Mouse (Mus musculus): Measurements from ENCODE around the gene Tmem28. TPM values are rescaled to one million over a fixed set of nuclear protein-coding genes. Genes with fewer than 3 reads are reported as not detected.

Gene Tmem28
- polyA plus RNA-seq, 1 experiment from 2014 or later, result 2.0 TPM

- Histone ChIP-seq H3K9ac (ENCODE audit: low read length) (no peak overlapping the region), H3K36me3 (ENCODE audit: control insufficient read depth, insufficient read depth, low read length) (no peaks in the 10 kb centered on the region), H3K9me3 (replicated peaks; ENCODE audit: control insufficient read depth, low read length) (no peaks in the 10 kb centered on the region), H3K4me1 (ENCODE audit: control insufficient read depth, insufficient read depth, low read length) (no peaks in the 10 kb centered on the region), H3K4me2 (ENCODE audit: low read length) (no peak overlapping the region), H3K4me3 (ENCODE audit: low read depth, low read length) (no peak overlapping the region), H3K27ac (ENCODE audit: low read depth, low read length) (no peak overlapping the region), H3K27me3 (replicated peaks; ENCODE audit: control insufficient read depth, insufficient read depth, low read length) (no peaks in the 10 kb centered on the region)
- WGBS, result 82% methylated on average over 4 of the region's 4 CpGs
- DNase-seq (ENCODE audit: low spot score), result no peak
- ATAC-seq, result no peak
Observed at GRCm38 (mm10) chrX:99872228-99872627, 51.4 kb downstream of the Tmem28 start.

GRCm38 (mm10) chrX:99872632-99873201, 51.9 kb downstream of the Tmem28 start:
- 87% methylated on average over 3 of the region's 3 CpGs for WGBS
- Histone ChIP-seq H3K9ac (ENCODE audit: low read length) (no peak overlapping the region), H3K36me3 (ENCODE audit: control insufficient read depth, insufficient read depth, low read length) (no peaks in the 10 kb centered on the region), H3K4me3 (ENCODE audit: low read depth, low read length) (no peak overlapping the region), H3K27ac (ENCODE audit: low read depth, low read length) (no peak overlapping the region), H3K4me2 (ENCODE audit: low read length) (no peak overlapping the region), H3K9me3 (replicated peaks; ENCODE audit: control insufficient read depth, low read length) (no peaks in the 10 kb centered on the region), H3K27me3 (replicated peaks; ENCODE audit: control insufficient read depth, insufficient read depth, low read length) (no peaks in the 10 kb centered on the region), H3K4me1 (ENCODE audit: control insufficient read depth, insufficient read depth, low read length) (no peaks in the 10 kb centered on the region)
- ATAC-seq (no peak), DNase-seq (ENCODE audit: low spot score) (no peak)

GRCm38 (mm10) chrX:99873259-99873919, 52.6 kb downstream of the Tmem28 start:
- WGBS, result 68% methylated on average over 2 of the region's 2 CpGs
- Histone ChIP-seq H3K36me3 (ENCODE audit: control insufficient read depth, insufficient read depth, low read length) (no peaks in the 10 kb centered on the region), H3K27me3 (replicated peaks; ENCODE audit: control insufficient read depth, insufficient read depth, low read length) (no peaks in the 10 kb centered on the region), H3K9ac (ENCODE audit: low read length) (no peak overlapping the region), H3K4me3 (ENCODE audit: low read depth, low read length) (no peak overlapping the region), H3K4me1 (ENCODE audit: control insufficient read depth, insufficient read depth, low read length) (no peaks in the 10 kb centered on the region), H3K27ac (ENCODE audit: low read depth, low read length) (no peak overlapping the region), H3K9me3 (replicated peaks; ENCODE audit: control insufficient read depth, low read length) (no peaks in the 10 kb centered on the region), H3K4me2 (ENCODE audit: low read length) (no peak overlapping the region)
- ATAC-seq, result peak; percentile 23; the same call in 1 of the 2 replicates
- no peak for DNase-seq (ENCODE audit: low spot score)

GRCm38 (mm10) chrX:99873920-99874296, 53.1 kb downstream of the Tmem28 start:
- no peak for DNase-seq (ENCODE audit: low spot score)
- Histone ChIP-seq H3K4me2 (ENCODE audit: low read length) (no peak overlapping the region), H3K36me3 (ENCODE audit: control insufficient read depth, insufficient read depth, low read length) (no peaks in the 10 kb centered on the region), H3K27me3 (replicated peaks; ENCODE audit: control insufficient read depth, insufficient read depth, low read length) (no peaks in the 10 kb centered on the region), H3K27ac (ENCODE audit: low read depth, low read length) (no peak overlapping the region), H3K4me3 (ENCODE audit: low read depth, low read length) (no peak overlapping the region), H3K9me3 (replicated peaks; ENCODE audit: control insufficient read depth, low read length) (no peaks in the 10 kb centered on the region), H3K9ac (ENCODE audit: low read length) (no peak overlapping the region), H3K4me1 (ENCODE audit: control insufficient read depth, insufficient read depth, low read length) (no peaks in the 10 kb centered on the region)
- no peak for ATAC-seq
- 42% methylated on average over 4 of the region's 4 CpGs for WGBS

- ATAC-seq (no peak), DNase-seq (ENCODE audit: low spot score) (no peak)
- no peaks in the 10 kb centered on the region for H3K9me3 ChIP-seq (replicated peaks; ENCODE audit: control insufficient read depth, low read length)
- H3K27me3 ChIP-seq (replicated peaks; ENCODE audit: control insufficient read depth, insufficient read depth, low read length), result no peaks in the 10 kb centered on the region
- no peak overlapping the region for H3K27ac ChIP-seq (ENCODE audit: low read depth, low read length)
- no peak overlapping the region for H3K9ac ChIP-seq (ENCODE audit: low read length)
- H3K4me2 ChIP-seq (ENCODE audit: low read length), result no peak overlapping the region
- H3K4me3 ChIP-seq (ENCODE audit: low read depth, low read length), result no peak overlapping the region
- no peaks in the 10 kb centered on the region for H3K4me1 ChIP-seq (ENCODE audit: control insufficient read depth, insufficient read depth, low read length)
- H3K36me3 ChIP-seq (ENCODE audit: control insufficient read depth, insufficient read depth, low read length), result no peaks in the 10 kb centered on the region
- 67% methylated on average over 4 of the region's 4 CpGs for WGBS
Observed at GRCm38 (mm10) chrX:99876781-99877180, 56.0 kb downstream of the Tmem28 start.

- no peaks in the 10 kb centered on the region for H3K36me3 ChIP-seq (ENCODE audit: control insufficient read depth, insufficient read depth, low read length)
- no peak overlapping the region for H3K27ac ChIP-seq (ENCODE audit: low read depth, low read length)
- H3K9ac ChIP-seq (ENCODE audit: low read length), result no peak overlapping the region
- ATAC-seq, result no peak
- H3K4me3 ChIP-seq (ENCODE audit: low read depth, low read length), result no peak overlapping the region
- H3K9me3 ChIP-seq (replicated peaks; ENCODE audit: control insufficient read depth, low read length), result no peaks in the 10 kb centered on the region
- no peak for DNase-seq (ENCODE audit: low spot score)
- WGBS, result 31% methylated on average over 2 of the region's 2 CpGs
- H3K4me1 ChIP-seq (ENCODE audit: control insufficient read depth, insufficient read depth, low read length), result no peaks in the 10 kb centered on the region
- no peak overlapping the region for H3K4me2 ChIP-seq (ENCODE audit: low read length)
- no peaks in the 10 kb centered on the region for H3K27me3 ChIP-seq (replicated peaks; ENCODE audit: control insufficient read depth, insufficient read depth, low read length)
Observed at GRCm38 (mm10) chrX:99883396-99883795, 62.6 kb downstream of the Tmem28 start.

Other genes with a start within 250 kb of the Tmem28 start
- gene Eda, start 154.6 kb downstream of the Tmem28 start, polyA plus RNA-seq (2014; fragmentation: Nextera tagmentation; extraction: Ambion mirVana), result 1.3 and 1.4 TPM in 2 replicates

Measured in forebrain, embryonic 14.5 days (tissue).